Mouse (Mus musculus) midbrain, embryonic 14.5 days (tissue): ENCODE results near the gene Pcbd1. TPM values are rescaled to one million over a fixed set of nuclear protein-coding genes. Genes with fewer than 3 reads are reported as not detected.

Experiments used
- ATAC-seq: fragments of 200-750 bp; cut with Nextera tagmentation; 2 replicates; pipeline ENCODE4 v1.8.0; 2017; ENCODE audit warnings: moderate number of reproducible peaks, moderate library complexity; ENCODE audit not compliant: low FRiP score, low TSS enrichment
- DNase-seq: peaks from one replicate; pipeline ENCODE4 v3.0.0-alpha.2; 2015
- H3K27ac ChIP-seq: fragments of 300-500 bp; sonication (generic); replicated peaks from 2 replicates; pipeline ENCODE4 v1.5.1; 2014; ENCODE audit warnings: mild to moderate bottlenecking, low read depth, low read length, moderate library complexity
- H3K27me3 ChIP-seq: fragments of 300-500 bp; sonication (generic); 2 replicates; pipeline ENCODE4 v1.6.1; 2014; ENCODE audit warnings: low read length, control low read depth, mixed read lengths; ENCODE audit not compliant: control insufficient read depth, insufficient read depth
- H3K36me3 ChIP-seq: fragments of 300-500 bp; sonication (generic); 2 replicates; pipeline ENCODE4 v1.6.1; 2014; ENCODE audit warnings: low read length, control low read depth; ENCODE audit not compliant: control insufficient read depth, insufficient read depth
- H3K4me1 ChIP-seq: fragments of 300-500 bp; sonication (generic); 2 replicates; pipeline ENCODE4 v1.6.1; 2014; ENCODE audit warnings: mild to moderate bottlenecking, antibody characterized with exemption, low read length, control low read depth; ENCODE audit not compliant: control insufficient read depth, insufficient read depth
- H3K4me2 ChIP-seq: fragments of 300-500 bp; sonication (generic); 2 replicates; pipeline ENCODE4 v1.6.1; 2014; ENCODE audit warnings: mild to moderate bottlenecking, low read length, moderate library complexity
- H3K4me3 ChIP-seq: fragments of 300-500 bp; sonication (generic); replicated peaks from 2 replicates; pipeline ENCODE4 v1.5.1; 2014; ENCODE audit warnings: low read depth, low read length
- H3K9ac ChIP-seq: fragments of 300-500 bp; sonication (generic); replicated peaks from 2 replicates; pipeline ENCODE4 v1.6.1; 2014; ENCODE audit warnings: mild to moderate bottlenecking, low read length, moderate library complexity
- H3K9me3 ChIP-seq: fragments of 300-500 bp; sonication (generic); 2 replicates; pipeline ENCODE4 v1.6.1; 2016; ENCODE audit warnings: low read length, control low read depth, mixed read lengths; ENCODE audit not compliant: control insufficient read depth
- WGBS: fragments of 180-500 bp; shearing (Covaris S2); extraction: QIAGEN DNeasy Blood & Tissue Kit; methylation state at CpG from one replicate; pipeline ENCODE4 v1.1.7; 2014; 5-methylcytosine and 5-hydroxymethylcytosine counted together
- polyA plus RNA-seq: library from polyadenylated mRNA; unstranded; fragments of >200 nt; fragmentation: Nextera tagmentation; extraction: Ambion mirVana; gene quantifications from 2 replicates; pipeline ENCODE4 v1.2.1, GENCODE M21; 2014

The Pcbd1 gene
- polyA plus RNA-seq, result 39.8 and 52.0 TPM in 2 replicates

DNA sequence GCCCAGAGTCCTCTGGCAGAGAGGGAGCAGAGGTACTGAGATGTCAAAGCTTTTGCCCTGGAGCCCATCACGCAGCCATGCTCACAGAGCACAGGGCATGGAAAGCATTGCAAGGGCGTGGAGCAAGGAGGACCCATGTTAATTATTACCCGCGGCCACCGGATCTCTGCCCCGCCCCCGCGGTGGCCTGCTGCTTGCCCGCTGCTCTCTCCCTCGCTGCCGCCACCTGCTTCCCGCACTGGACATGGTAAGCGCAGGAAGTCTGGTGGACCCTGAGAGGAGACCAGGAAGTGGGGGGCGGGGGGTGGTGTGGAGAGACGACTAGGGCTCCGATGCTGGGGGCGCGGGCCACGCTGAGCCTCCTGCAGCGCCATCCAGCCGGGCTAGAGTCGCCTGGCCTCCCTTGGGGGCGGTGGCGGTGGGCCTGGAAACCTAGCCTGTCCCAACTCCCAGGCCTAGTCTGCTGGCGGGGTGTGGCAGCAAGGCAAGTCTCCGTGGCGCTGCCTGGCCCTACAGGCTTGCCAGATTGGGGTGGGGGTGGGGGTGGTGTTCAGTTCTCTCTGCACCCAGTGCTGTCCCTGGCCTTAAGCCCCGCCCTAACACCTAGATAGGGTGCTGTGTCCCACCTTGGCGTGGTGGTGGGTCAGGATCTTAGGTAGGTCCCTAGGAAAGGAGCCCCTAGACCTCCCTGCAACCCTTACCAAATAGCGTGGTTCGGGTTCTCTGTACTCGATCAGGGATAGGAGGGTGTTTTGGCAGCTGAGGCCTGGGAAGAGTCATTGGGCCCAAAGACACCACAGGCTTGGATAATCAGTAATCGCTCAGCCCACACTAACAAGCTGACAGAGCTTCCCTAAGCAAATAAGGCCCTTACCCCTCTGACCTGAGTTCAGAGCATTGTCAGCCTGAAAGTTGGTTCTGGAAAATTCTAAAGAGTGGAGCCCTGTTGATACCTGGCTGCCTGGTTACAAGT lies at the start of gene Pcbd1:
Pcbd1 (plus strand) TSS at position 162 of the 973 bp plus-strand sequence.
- H3K9me3 ChIP-seq, result no peaks in the 10 kb centered on the region
- peak within 1 kb of the TSS; percentile 30 for H3K4me3 ChIP-seq
- H3K4me1 ChIP-seq, result peaks cover 16% of the 10 kb centered on the region
- no peaks in the 10 kb centered on the region for H3K36me3 ChIP-seq
- peak within 1 kb of the TSS; percentile 65 for H3K4me2 ChIP-seq
- WGBS, result 10% methylated on average over 33 of the region's 33 CpGs
- ATAC-seq (peak; percentile 66), DNase-seq (peak; percentile 71)
- no peaks in the 10 kb centered on the region for H3K27me3 ChIP-seq
- H3K9ac ChIP-seq, result peak within 1 kb of the TSS; percentile 58
- H3K27ac ChIP-seq, result peak within 1 kb of the TSS; percentile 37; the same call in 1 of the 2 replicates

- no peaks in the 10 kb centered on the region for H3K27me3 ChIP-seq
- H3K27ac ChIP-seq, result no peak overlapping the region
- H3K4me2 ChIP-seq, result no peak overlapping the region
- no peaks in the 10 kb centered on the region for H3K4me1 ChIP-seq
- no peaks in the 10 kb centered on the region for H3K9me3 ChIP-seq
- no peaks in the 10 kb centered on the region for H3K36me3 ChIP-seq
- no peak for ATAC-seq
- no peak for DNase-seq
- no peak overlapping the region for H3K4me3 ChIP-seq
- H3K9ac ChIP-seq, result no peak overlapping the region
- WGBS, result 54% methylated on average over 12 of the region's 12 CpGs
Measured at GRCm38 (mm10) chr10:61039657-61040056, 49.5 kb upstream of the Pcbd1 start.

DNA sequence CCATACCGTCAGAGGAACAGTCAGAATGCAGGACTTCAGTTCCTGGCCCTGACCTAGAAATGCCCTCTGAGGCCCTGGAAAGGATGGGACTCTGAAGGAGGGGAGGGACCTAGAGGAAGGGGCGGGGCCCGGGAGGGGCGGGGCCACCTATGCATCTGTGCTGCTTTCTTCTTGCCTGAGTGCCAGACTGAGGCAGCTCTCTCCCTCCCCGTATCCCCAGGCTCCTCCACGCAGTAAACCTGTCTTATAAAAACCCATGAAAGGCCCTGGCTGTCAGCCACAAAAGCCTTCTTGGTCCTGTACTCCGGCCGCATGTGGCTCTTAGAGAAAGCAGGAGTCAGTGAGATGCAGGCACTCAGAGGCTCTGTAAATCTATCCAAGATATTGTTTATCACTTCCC lies 44.0 kb upstream of the Pcbd1 start:
- Histone ChIP-seq H3K27me3 (no peaks in the 10 kb centered on the region), H3K4me3 (no peak overlapping the region), H3K4me2 (no peak overlapping the region), H3K9me3 (no peaks in the 10 kb centered on the region), H3K4me1 (no peaks in the 10 kb centered on the region), H3K36me3 (no peaks in the 10 kb centered on the region), H3K9ac (no peak overlapping the region), H3K27ac (no peak overlapping the region)
- DNase-seq (no peak), ATAC-seq (peak; percentile 48; the same call in 1 of the 2 replicates)
- WGBS, result 17% methylated on average over 8 of the region's 8 CpGs

GRCm38 (mm10) chr10:61051993-61052613 lies 37.0 kb upstream of the Pcbd1 start:
- peak; percentile 71; the same call in 1 of the 2 replicates for ATAC-seq

DNA sequence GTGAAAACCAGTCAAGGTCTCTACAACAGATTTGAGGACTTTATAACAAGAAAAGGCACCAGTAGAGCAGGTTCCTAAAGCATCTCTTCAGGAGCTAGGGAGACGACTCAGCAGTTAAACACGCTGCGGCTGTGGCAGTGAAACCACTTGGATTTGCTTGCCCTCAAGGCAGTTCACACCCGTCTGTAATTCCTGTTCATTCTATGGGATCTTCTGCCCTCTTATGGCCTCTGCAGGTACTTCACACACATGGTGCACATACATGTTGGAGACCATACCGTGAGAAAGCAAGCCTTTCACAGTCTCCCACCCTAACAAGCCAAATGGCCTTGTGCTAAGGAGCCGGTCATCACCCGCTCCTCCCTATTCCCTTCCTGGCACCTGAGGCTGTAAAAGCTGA lies 32.5 kb upstream of the Pcbd1 start:
- H3K9ac ChIP-seq, result no peak overlapping the region
- H3K27ac ChIP-seq, result no peak overlapping the region
- no peak overlapping the region for H3K4me2 ChIP-seq
- 95% methylated on average over 7 of the region's 7 CpGs for WGBS
- H3K4me1 ChIP-seq, result no peaks in the 10 kb centered on the region
- no peak overlapping the region for H3K4me3 ChIP-seq
- no peaks in the 10 kb centered on the region for H3K9me3 ChIP-seq
- no peak for DNase-seq
- H3K27me3 ChIP-seq, result 0 out of 2 replicates have a peak, but pooled peaks cover 3% of the 10 kb centered on the region
- H3K36me3 ChIP-seq, result no peaks in the 10 kb centered on the region
- ATAC-seq, result no peak

More at GRCm38 (mm10) chr10:61051993-61052613, 37.0 kb upstream of the Pcbd1 start:
- Histone ChIP-seq H3K27ac (no peak overlapping the region), H3K9ac (no peak overlapping the region), H3K4me3 (no peak overlapping the region), H3K4me1 (no peaks in the 10 kb centered on the region), H3K9me3 (no peaks in the 10 kb centered on the region), H3K27me3 (peaks cover 3% of the 10 kb centered on the region; the same call in 1 of the 2 replicates), H3K36me3 (no peaks in the 10 kb centered on the region), H3K4me2 (no peak overlapping the region)
- 58% methylated on average over 14 of the region's 14 CpGs for WGBS
- DNase-seq, result peak; percentile 93

DNA sequence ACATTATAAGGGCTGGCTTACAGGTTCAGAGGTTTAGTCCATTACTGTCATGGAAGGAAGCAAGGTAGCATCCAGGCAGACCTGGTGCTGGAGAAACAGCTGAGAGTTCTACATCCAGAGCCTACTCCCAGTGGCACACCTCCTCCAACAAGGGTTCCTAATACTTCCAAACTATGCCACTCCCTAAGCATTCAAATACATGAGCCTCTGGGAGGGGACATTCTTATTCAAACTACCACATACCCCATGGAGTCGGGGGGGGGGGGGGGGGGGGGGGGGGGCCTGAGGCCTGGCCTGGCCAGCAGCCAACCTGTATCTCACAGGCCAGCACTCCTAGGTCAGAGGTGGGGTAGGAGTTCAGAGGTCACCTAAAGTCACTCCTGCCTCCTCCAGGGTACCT lies 30.0 kb upstream of the Pcbd1 start:
- Histone ChIP-seq H3K4me1 (no peaks in the 10 kb centered on the region), H3K27me3 (no peaks in the 10 kb centered on the region), H3K4me3 (no peak overlapping the region), H3K9me3 (no peaks in the 10 kb centered on the region), H3K4me2 (no peak overlapping the region), H3K9ac (no peak overlapping the region), H3K36me3 (no peaks in the 10 kb centered on the region), H3K27ac (no peak overlapping the region)
- no peak for DNase-seq
- no CpG with 5 or more reads among the region's 1 CpGs for WGBS
- no peak for ATAC-seq

- no peak overlapping the region for H3K9ac ChIP-seq
- DNase-seq, result peak; percentile 54
- H3K4me3 ChIP-seq, result no peak overlapping the region
Measured at GRCm38 (mm10) chr10:61059543-61060110, 29.5 kb upstream of the Pcbd1 start.

DNA sequence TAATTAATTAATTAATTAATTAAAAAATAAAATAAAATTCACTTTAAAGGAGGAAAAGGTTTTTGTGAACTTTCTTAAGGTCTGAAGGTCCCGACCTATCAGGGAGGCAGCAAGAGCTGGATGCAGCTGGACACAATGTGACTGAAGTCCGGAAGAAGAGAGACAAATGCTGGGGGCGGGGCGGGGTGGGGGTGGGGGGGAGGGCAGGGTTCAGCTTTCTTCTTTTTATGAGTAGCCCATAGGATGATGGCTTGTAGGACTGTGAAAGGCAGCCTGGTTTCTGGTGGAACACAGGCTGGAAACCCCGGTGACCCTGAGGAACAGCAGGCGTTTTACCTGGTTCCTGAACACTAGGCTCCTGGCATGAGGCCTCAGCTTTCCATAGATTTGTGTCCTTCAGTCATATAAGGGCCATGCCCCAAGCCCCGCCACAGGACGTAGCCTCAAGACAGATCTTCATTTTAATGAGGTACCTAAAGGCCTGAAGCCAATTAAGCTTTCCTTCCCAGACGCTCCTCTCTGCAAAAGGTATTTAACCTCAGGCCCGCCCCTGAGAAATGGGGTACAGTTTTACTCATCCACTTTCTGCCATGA lies 25.8 kb upstream of the Pcbd1 start:
- H3K36me3 ChIP-seq, result no peaks in the 10 kb centered on the region
- no peak overlapping the region for H3K4me2 ChIP-seq
- H3K9me3 ChIP-seq, result no peaks in the 10 kb centered on the region
- H3K27ac ChIP-seq, result no peak overlapping the region
- H3K4me3 ChIP-seq, result no peak overlapping the region
- no peak overlapping the region for H3K9ac ChIP-seq
- no peaks in the 10 kb centered on the region for H3K27me3 ChIP-seq
- ATAC-seq, result no peak
- no peak for DNase-seq
- 56% methylated on average over 10 of the region's 10 CpGs for WGBS
- no peaks in the 10 kb centered on the region for H3K4me1 ChIP-seq

More at GRCm38 (mm10) chr10:61059543-61060110, 29.5 kb upstream of the Pcbd1 start:
- H3K4me2 ChIP-seq, result no peak overlapping the region
- WGBS, result 21% methylated on average over 6 of the region's 6 CpGs
- no peaks in the 10 kb centered on the region for H3K27me3 ChIP-seq
- ATAC-seq, result no peak
- no peak overlapping the region for H3K27ac ChIP-seq
- no peaks in the 10 kb centered on the region for H3K36me3 ChIP-seq
- no peaks in the 10 kb centered on the region for H3K9me3 ChIP-seq
- no peaks in the 10 kb centered on the region for H3K4me1 ChIP-seq
